Mouse (Mus musculus) spleen, adult 2 months (tissue): ENCODE results near the gene Xylt1. TPM values are rescaled to one million over a fixed set of nuclear protein-coding genes. Genes with fewer than 3 reads are reported as not detected.

Source experiments
- DNase-seq, 2 experiments: peaks; one replicate each; pipeline versions ENCODE4 v3.0.0 to v3.0.0-alpha.2; 2012 to 2021; ENCODE audit warnings: low spot score in 2 of 2, low read depth in 1 of 2
- H3K27ac ChIP-seq: fragments of 200-500 bp; 2 replicates; pipeline ENCODE4 v1.5.1; 2012; ENCODE audit warnings: low read length, inconsistent platforms; ENCODE audit not compliant: insufficient read depth
- H3K27me3 ChIP-seq: fragments of 200-500 bp; 2 replicates; pipeline ENCODE4 v1.6.1; 2012; ENCODE audit warnings: mild to moderate bottlenecking, moderate library complexity, low read length, inconsistent platforms; ENCODE audit not compliant: control insufficient read depth, insufficient read depth
- H3K36me3 ChIP-seq: fragments of 200-500 bp; 2 replicates; pipeline ENCODE4 v1.6.1; 2012; ENCODE audit warnings: mild to moderate bottlenecking, low read length, inconsistent platforms; ENCODE audit not compliant: control insufficient read depth, insufficient read depth
- H3K4me1 ChIP-seq: fragments of 200-500 bp; 2 replicates; pipeline ENCODE4 v1.6.1; 2011; ENCODE audit warnings: inconsistent platforms; ENCODE audit not compliant: control insufficient read depth, insufficient read depth, insufficient read length
- H3K4me3 ChIP-seq: fragments of 200-500 bp; 2 replicates; pipeline ENCODE4 v1.5.1; 2011; ENCODE audit warnings: mild to moderate bottlenecking, inconsistent platforms; ENCODE audit not compliant: insufficient read depth, insufficient read length; ENCODE audit errors: extremely low read depth
- CTCF ChIP-seq: fragments of 200-500 bp; IDR thresholded peaks from 2 replicates; pipeline ENCODE4 v1.5.1; 2011; ENCODE audit warnings: mild to moderate bottlenecking, inconsistent platforms; ENCODE audit not compliant: insufficient read depth, insufficient read length, insufficient replicate concordance; ENCODE audit errors: extremely low read depth
- POLR2A ChIP-seq: fragments of 200-500 bp; IDR thresholded peaks from 2 replicates; pipeline ENCODE4 v1.6.1; 2011; ENCODE audit warnings: low read depth, low read length, inconsistent platforms
- WGBS: fragments of 180-500 bp; shearing (Covaris S2); methylation state at CpG from one replicate; pipeline ENCODE4 v1.1.7; 2018; 5-methylcytosine and 5-hydroxymethylcytosine counted together
- polyA plus RNA-seq: library from polyadenylated mRNA; depleted of rRNA; stranded (reverse); fragments of >200 nt; gene quantifications from 2 replicates; pipeline ENCODE4 v1.2.3, GENCODE M21; 2012

The Xylt1 gene
- polyA plus RNA-seq, 1 experiment: 7.8 TPM

DNA sequence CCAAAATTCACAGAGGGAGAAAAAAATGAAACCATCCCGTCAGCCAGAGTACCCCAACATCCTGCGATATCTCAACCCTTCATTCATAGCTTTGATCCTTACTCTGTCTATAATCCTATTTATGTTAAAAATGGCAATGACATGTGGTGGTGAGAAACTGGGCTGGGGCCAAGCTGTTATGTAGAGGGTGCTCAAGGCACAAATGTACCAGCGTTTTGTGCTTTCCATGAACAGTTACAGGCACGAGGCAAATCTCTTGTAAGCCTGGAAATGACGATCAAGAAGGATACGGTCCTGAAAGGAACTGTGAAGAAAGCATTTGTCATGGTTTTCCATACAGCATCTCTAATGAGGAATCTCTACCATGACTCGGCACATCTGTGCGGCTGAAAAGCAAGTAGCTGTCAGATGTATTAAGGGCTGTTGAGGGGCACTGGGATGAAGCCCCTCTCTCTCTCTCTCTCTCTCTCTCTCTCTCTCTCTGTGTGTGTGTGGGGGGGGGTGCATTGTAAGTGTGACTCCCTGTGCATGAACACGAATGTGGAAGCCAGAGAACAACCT, 183.2 kb downstream of the Xylt1 start:
- TF ChIP-seq CTCF: no peak
- no peak for TF ChIP-seq POLR2A
- 91% methylated on average over 9 of the region's 9 CpGs for WGBS
- no peak overlapping the region for H3K4me3 ChIP-seq

DNA sequence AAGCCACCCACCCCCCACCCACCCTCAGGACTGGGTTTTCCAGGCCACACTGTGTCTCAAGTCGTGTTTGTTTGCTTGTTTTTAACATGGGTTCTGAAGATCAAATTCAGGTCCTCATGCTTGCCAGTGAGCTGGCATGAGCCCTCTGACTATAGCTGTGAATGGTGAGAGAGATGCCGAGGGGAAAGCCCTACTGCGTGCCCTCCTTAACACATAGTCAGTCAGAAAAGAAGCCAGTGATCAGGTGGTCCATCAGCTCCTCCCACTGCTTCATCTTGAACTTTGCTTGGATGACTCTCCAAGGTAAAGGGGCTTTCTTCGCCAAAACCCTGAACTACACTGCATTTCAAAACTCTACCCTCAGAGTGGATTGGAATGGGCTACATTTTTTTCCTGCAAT, 183.8 kb downstream of the Xylt1 start:
- no peak for DNase-seq
- Histone ChIP-seq H3K4me1 (peaks cover 17% of the 10 kb centered on the region; the same call in 1 of the 2 replicates), H3K4me3 (no peak overlapping the region), H3K36me3 (no peaks in the 10 kb centered on the region), H3K27me3 (no peaks in the 10 kb centered on the region), H3K27ac (no peak overlapping the region)
- TF ChIP-seq POLR2A: no peak
- 90% methylated on average over 4 of the region's 4 CpGs for WGBS

More for the DNA sequence above, 183.2 kb downstream of the Xylt1 start:
- Histone ChIP-seq H3K36me3 (no peaks in the 10 kb centered on the region), H3K27me3 (no peaks in the 10 kb centered on the region), H3K27ac (no peak overlapping the region), H3K4me1 (peaks cover 17% of the 10 kb centered on the region; the same call in 1 of the 2 replicates)
- no peak for DNase-seq

DNA sequence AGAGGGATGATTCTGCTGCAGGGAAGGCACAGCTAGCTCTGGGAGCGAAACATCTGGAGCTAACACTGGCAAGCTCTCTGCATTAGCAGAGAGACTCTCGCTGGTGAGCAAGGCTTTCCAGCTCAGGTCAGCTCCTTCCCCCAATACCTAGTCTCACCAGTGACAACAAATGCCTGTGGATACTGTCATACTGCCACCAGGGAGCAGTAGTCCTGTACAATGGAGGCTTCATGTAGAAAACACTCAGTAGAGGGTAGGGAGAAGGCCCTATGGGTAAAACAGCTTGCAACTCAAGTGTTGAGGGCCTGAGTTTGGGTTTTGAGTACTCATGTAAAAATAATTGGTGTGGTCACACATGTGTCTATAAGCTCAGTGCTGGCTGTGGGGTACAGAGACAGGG, 185.3 kb downstream of the Xylt1 start:
- Histone ChIP-seq H3K36me3 (no peaks in the 10 kb centered on the region), H3K4me1 (peaks cover 17% of the 10 kb centered on the region; the same call in 1 of the 2 replicates), H3K27ac (no peak overlapping the region), H3K4me3 (no peak overlapping the region), H3K27me3 (no peaks in the 10 kb centered on the region)
- WGBS: 82% methylated on average over 2 of the region's 2 CpGs
- peak; percentile 15 to 23 for DNase-seq
- no peak for TF ChIP-seq POLR2A
- peak; percentile 10; the same call in 1 of the 2 replicates for TF ChIP-seq CTCF

DNA sequence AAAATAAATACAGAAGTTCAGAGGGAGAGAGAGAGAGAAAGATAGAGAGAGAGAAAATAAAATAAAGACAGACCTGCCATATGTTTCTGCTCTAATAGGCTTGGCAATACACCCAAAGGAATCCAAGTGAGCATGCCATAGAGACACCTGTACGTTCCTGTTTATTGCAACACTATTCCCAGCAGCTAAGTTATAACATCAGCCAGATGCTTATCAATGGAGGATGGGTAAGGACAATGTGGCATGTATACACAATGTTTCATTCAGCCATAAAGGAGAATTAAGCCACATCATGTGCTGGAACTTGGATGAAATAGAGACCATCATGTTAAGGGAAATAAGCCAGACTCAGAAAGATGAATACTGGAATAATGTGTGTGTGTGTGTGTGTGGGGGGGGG, 186.1 kb downstream of the Xylt1 start:
- H3K4me1 ChIP-seq: peaks cover 17% of the 10 kb centered on the region; the same call in 1 of the 2 replicates
- no peaks in the 10 kb centered on the region for H3K27me3 ChIP-seq
- DNase-seq: no peak
- TF ChIP-seq CTCF (no peak), POLR2A (no peak)
- no peaks in the 10 kb centered on the region for H3K36me3 ChIP-seq
- WGBS: 84% methylated on average over 1 of the region's 1 CpGs
- peak overlapping the region; percentile 77; the same call in 1 of the 2 replicates for H3K27ac ChIP-seq
- no peak overlapping the region for H3K4me3 ChIP-seq

DNA sequence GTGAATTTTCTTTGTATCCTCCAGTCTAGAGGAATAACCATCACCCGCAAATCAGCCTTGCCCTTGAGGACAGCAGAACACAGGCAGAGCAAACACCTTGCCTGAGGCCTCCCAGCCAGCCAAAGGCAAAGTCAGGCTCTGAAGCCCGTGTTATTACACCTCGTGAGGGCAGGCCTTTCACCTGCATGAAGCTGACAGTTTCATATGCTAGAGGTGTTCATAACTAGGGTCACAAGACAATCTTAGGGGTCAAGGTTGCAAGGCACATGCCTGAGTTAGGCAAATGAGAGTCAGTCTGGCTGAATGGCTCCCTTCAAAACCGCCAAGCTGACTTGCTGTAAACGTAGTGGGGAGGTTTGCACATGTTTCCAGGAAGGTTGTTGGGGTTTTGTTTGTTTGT, 186.5 kb downstream of the Xylt1 start:
- no peak for DNase-seq
- no peak overlapping the region for H3K4me3 ChIP-seq
- H3K36me3 ChIP-seq: no peaks in the 10 kb centered on the region
- TF ChIP-seq CTCF (no peak), POLR2A (no peak)
- 60% methylated on average over 5 of the region's 5 CpGs for whole genome bisulfite sequencing
- H3K27ac ChIP-seq: peak overlapping the region; percentile 77
- H3K4me1 ChIP-seq: peaks cover 17% of the 10 kb centered on the region; the same call in 1 of the 2 replicates
- no peaks in the 10 kb centered on the region for H3K27me3 ChIP-seq

DNA sequence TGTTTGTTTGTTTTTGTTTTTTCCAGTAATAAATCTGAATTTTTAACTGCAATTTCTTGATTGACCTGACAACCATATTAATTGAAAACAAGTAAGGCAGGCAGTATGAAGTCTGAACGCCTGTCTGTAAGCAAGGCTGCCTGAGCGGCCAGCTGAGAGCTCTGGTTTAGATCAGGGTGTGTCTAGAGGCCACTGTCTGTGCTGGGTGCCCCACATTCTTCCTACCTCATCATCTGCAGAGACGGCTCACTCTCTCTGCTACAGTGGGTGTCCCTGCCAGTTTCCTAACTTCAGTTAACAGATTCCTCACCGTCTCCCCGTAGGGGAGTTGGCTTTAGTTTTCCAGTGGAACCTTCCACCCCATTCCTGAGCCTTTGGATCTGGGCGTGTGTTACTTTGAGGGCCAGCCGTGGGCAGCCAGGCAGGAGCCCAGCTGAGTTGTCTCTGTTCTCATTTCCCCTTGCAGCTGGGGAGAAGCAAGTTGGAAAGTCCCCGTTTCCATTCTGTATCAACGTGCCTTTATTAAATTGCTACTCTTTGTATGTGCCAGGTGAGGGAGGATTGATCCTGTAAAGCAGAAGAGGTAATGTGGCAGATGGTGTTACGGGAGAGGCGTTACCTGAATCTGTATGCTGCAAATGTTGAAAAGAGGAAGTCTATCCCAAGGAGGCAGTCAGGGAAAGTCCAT, 187.0 kb downstream of the Xylt1 start:
- Histone ChIP-seq H3K4me1 (peaks cover 17% of the 10 kb centered on the region; the same call in 1 of the 2 replicates), H3K27ac (peak overlapping the region; percentile 77), H3K36me3 (no peaks in the 10 kb centered on the region), H3K27me3 (no peaks in the 10 kb centered on the region), H3K4me3 (no peak overlapping the region)
- DNase-seq: peak; percentile 21 to 32
- no peak for TF ChIP-seq CTCF
- TF ChIP-seq POLR2A: no peak
- 48% methylated on average over 11 of the region's 11 CpGs for WGBS

DNA sequence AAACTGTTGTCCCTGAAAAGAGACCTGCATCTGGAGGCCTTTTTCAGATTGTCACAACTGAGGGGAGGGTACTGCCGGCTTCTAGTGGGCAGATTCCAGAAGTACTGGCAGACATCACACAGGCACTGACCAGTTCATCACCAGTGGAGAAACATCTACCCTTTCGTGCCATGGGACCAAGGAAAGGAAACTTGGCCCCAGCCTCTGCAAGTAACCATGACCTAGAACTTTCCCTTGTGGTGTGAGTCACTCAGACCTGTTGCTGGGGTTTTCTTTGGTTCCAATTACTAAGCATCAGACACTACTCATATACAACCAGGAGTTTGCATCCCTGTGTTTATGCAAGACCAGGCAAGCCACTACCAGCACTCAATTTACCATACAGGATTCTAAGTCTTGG, 190.4 kb downstream of the Xylt1 start:
- Histone ChIP-seq H3K36me3 (no peaks in the 10 kb centered on the region), H3K4me1 (peaks cover 17% of the 10 kb centered on the region; the same call in 1 of the 2 replicates), H3K27ac (no peak overlapping the region), H3K27me3 (no peaks in the 10 kb centered on the region), H3K4me3 (no peak overlapping the region)
- no peak for TF ChIP-seq CTCF
- TF ChIP-seq POLR2A: no peak
- WGBS: 85% methylated on average over 2 of the region's 2 CpGs
- no peak for DNase-seq
